Mouse (Mus musculus) kidney, postnatal 14 days (tissue): ENCODE measurements around the gene Ftl1.

ENCODE experiments used
- DNase-seq: peaks from one replicate; pipeline ENCODE4 v3.0.0; 2022; ENCODE audit warnings: mixed read lengths

Gene Ftl1

GRCm38 (mm10) chr7:45409497-45410163 is 50.1 kb downstream of the Ftl1 start:
- no peak for DNase-seq

DNA sequence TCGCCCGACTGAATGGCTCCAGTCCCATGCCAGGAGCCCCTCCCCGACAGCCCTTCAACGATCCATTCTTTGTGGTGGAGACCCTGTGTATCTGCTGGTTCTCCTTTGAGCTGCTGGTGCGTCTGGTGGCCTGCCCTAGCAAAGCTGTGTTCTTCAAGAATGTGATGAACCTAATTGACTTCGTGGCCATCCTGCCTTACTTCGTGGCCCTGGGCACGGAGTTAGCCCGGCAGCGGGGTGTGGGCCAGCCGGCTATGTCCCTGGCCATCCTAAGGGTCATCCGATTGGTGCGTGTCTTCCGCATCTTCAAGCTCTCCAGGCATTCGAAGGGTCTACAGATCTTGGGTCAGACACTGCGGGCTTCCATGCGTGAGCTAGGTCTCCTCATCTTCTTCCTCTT is 50.7 kb downstream of the Ftl1 start:
- no peak for DNase-seq

DNA sequence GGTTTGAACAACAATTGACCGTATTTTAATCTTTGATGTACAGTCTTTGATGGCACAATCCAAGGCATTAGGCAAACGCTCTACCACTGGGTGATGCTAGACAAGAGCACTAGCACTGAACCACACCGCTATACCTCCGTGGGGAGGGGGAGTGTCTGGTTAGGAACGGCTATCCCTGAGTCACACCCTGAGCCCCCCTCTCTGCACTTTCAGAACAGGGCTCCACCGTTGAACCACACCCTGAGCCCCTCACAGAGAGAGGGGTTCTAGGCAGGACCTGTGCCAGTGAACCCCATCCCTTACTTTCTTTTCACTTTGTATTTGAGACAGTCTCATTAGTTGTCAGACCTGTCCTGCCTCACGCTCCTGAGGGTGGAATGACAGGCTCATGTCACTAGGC is 51.3 kb downstream of the Ftl1 start:
- DNase-seq = no peak
